Mouse (Mus musculus): ENCODE measurements around the gene March9. TPM values are rescaled to one million over a fixed set of nuclear protein-coding genes. Genes with fewer than 3 reads are reported as not detected.

March9 gene
- polyA plus RNA-seq (2016; fragmentation: Nextera tagmentation; extraction: Ambion mirVana): 1.1 and 1.2 TPM in 2 replicates

GRCm38 (mm10) chr10:127059968-127060916 is at the start of gene March9:
Gene March9, minus strand, starts transcription at chr10:127060184.
- under 1% methylated on average over 61 of the region's 72 CpGs for WGBS

GRCm38 (mm10) chr10:127108262-127108583 is 48.2 kb upstream of the March9 start:
- no peak for DNase-seq (ENCODE audit: extremely low spot score, low spot score)
- Histone ChIP-seq H3K27ac (no peak overlapping the region), H3K4me1 (no peaks in the 10 kb centered on the region), H3K4me3 (no peak overlapping the region), H3K9me3 (no peaks in the 10 kb centered on the region), H3K27me3 (ENCODE audit: poor library complexity, severe bottlenecking) (no peaks in the 10 kb centered on the region), H3K36me3 (replicated peaks) (peaks cover 38% of the 10 kb centered on the region)
- 88% methylated on average over 3 of the region's 3 CpGs for WGBS

More at GRCm38 (mm10) chr10:127059968-127060916, at the start of gene March9:
- peak within 1 kb of the TSS; percentile 97 for H3K4me3 ChIP-seq
- H3K36me3 ChIP-seq (replicated peaks): peaks cover 36% of the 10 kb centered on the region
- peak within 1 kb of the TSS; percentile 96 for H3K27ac ChIP-seq
- peaks cover 58% of the 10 kb centered on the region for H3K4me1 ChIP-seq
- no peaks in the 10 kb centered on the region for H3K9me3 ChIP-seq
- peak; percentile 72 for DNase-seq (ENCODE audit: extremely low spot score, low spot score)
- H3K27me3 ChIP-seq (ENCODE audit: poor library complexity, severe bottlenecking): peaks cover 42% of the 10 kb centered on the region

- H3K27me3 ChIP-seq (ENCODE audit: poor library complexity, severe bottlenecking): no peaks in the 10 kb centered on the region
- no peak for DNase-seq (ENCODE audit: extremely low spot score, low spot score)
- no peaks in the 10 kb centered on the region for H3K4me1 ChIP-seq
- 92% methylated on average over 16 of the region's 16 CpGs for WGBS
- no peaks in the 10 kb centered on the region for H3K9me3 ChIP-seq
- H3K27ac ChIP-seq: no peak overlapping the region
- no peak overlapping the region for H3K4me3 ChIP-seq
- peaks cover 33% of the 10 kb centered on the region for H3K36me3 ChIP-seq (replicated peaks)
Observed at GRCm38 (mm10) chr10:127107563-127108261, 47.7 kb upstream of the March9 start.

GRCm38 (mm10) chr10:127103631-127104030 is 43.6 kb upstream of the March9 start:
- Histone ChIP-seq H3K27ac (no peak overlapping the region), H3K4me3 (no peak overlapping the region), H3K4me1 (no peaks in the 10 kb centered on the region), H3K36me3 (replicated peaks) (peaks cover 42% of the 10 kb centered on the region), H3K27me3 (ENCODE audit: poor library complexity, severe bottlenecking) (no peaks in the 10 kb centered on the region), H3K9me3 (no peaks in the 10 kb centered on the region)
- no peak for DNase-seq (ENCODE audit: extremely low spot score, low spot score)
- 87% methylated on average over 7 of the region's 7 CpGs for WGBS

- Histone ChIP-seq H3K36me3 (replicated peaks) (peaks cover 55% of the 10 kb centered on the region), H3K4me1 (no peaks in the 10 kb centered on the region), H3K9me3 (no peaks in the 10 kb centered on the region), H3K4me3 (no peak overlapping the region), H3K27me3 (ENCODE audit: poor library complexity, severe bottlenecking) (no peaks in the 10 kb centered on the region), H3K27ac (no peak overlapping the region)
- no peak for DNase-seq (ENCODE audit: extremely low spot score, low spot score)
- WGBS: 91% methylated on average over 6 of the region's 6 CpGs
Observed at GRCm38 (mm10) chr10:127101151-127101550, 41.2 kb upstream of the March9 start.

GRCm38 (mm10) chr10:127100414-127100813 is 40.4 kb upstream of the March9 start:
- Histone ChIP-seq H3K27me3 (ENCODE audit: poor library complexity, severe bottlenecking) (no peaks in the 10 kb centered on the region), H3K27ac (no peak overlapping the region), H3K4me1 (no peaks in the 10 kb centered on the region), H3K4me3 (no peak overlapping the region), H3K9me3 (no peaks in the 10 kb centered on the region), H3K36me3 (replicated peaks) (peaks cover 58% of the 10 kb centered on the region)
- DNase-seq (ENCODE audit: extremely low spot score, low spot score): no peak
- WGBS: 90% methylated on average over 8 of the region's 8 CpGs

- no peaks in the 10 kb centered on the region for H3K9me3 ChIP-seq
- H3K4me1 ChIP-seq: no peaks in the 10 kb centered on the region
- peaks cover 59% of the 10 kb centered on the region for H3K36me3 ChIP-seq (replicated peaks)
- 93% methylated on average over 15 of the region's 15 CpGs for WGBS
- H3K4me3 ChIP-seq: no peak overlapping the region
- H3K27me3 ChIP-seq (ENCODE audit: poor library complexity, severe bottlenecking): no peaks in the 10 kb centered on the region
- no peak for DNase-seq (ENCODE audit: extremely low spot score, low spot score)
- no peak overlapping the region for H3K27ac ChIP-seq
Observed at GRCm38 (mm10) chr10:127099868-127100267, 39.9 kb upstream of the March9 start.

- peaks cover 58% of the 10 kb centered on the region for H3K36me3 ChIP-seq (replicated peaks)
- H3K4me1 ChIP-seq: no peaks in the 10 kb centered on the region
- no peak overlapping the region for H3K27ac ChIP-seq
- no peak overlapping the region for H3K4me3 ChIP-seq
- peaks cover 3% of the 10 kb centered on the region; the same call in 1 of the 2 replicates for H3K27me3 ChIP-seq (ENCODE audit: poor library complexity, severe bottlenecking)
- WGBS: 88% methylated on average over 10 of the region's 10 CpGs
- no peaks in the 10 kb centered on the region for H3K9me3 ChIP-seq
- DNase-seq (ENCODE audit: extremely low spot score, low spot score): no peak
Observed at GRCm38 (mm10) chr10:127099191-127099590, 39.2 kb upstream of the March9 start.

- no peaks in the 10 kb centered on the region for H3K4me1 ChIP-seq
- H3K27ac ChIP-seq: no peak overlapping the region
- H3K27me3 ChIP-seq (ENCODE audit: poor library complexity, severe bottlenecking): peaks cover 10% of the 10 kb centered on the region
- DNase-seq (ENCODE audit: extremely low spot score, low spot score): no peak
- peaks cover 58% of the 10 kb centered on the region for H3K36me3 ChIP-seq (replicated peaks)
- H3K9me3 ChIP-seq: no peaks in the 10 kb centered on the region
- WGBS: 77% methylated on average over 20 of the region's 20 CpGs
- no peak overlapping the region for H3K4me3 ChIP-seq
Observed at GRCm38 (mm10) chr10:127098514-127098913, 38.5 kb upstream of the March9 start.

GRCm38 (mm10) chr10:127094382-127094802 is 34.4 kb upstream of the March9 start:
- Histone ChIP-seq H3K4me1 (peaks cover 25% of the 10 kb centered on the region), H3K27me3 (ENCODE audit: poor library complexity, severe bottlenecking) (peaks cover 51% of the 10 kb centered on the region), H3K27ac (no peak overlapping the region), H3K9me3 (no peaks in the 10 kb centered on the region), H3K36me3 (replicated peaks) (peaks cover 51% of the 10 kb centered on the region), H3K4me3 (no peak overlapping the region)
- WGBS: 68% methylated on average over 7 of the region's 7 CpGs
- DNase-seq (ENCODE audit: extremely low spot score, low spot score): no peak

- Histone ChIP-seq H3K9me3 (no peaks in the 10 kb centered on the region), H3K4me1 (peaks cover 25% of the 10 kb centered on the region), H3K4me3 (no peak overlapping the region), H3K36me3 (replicated peaks) (peaks cover 34% of the 10 kb centered on the region), H3K27ac (no peak overlapping the region), H3K27me3 (ENCODE audit: poor library complexity, severe bottlenecking) (peaks cover 68% of the 10 kb centered on the region)
- 47% methylated on average over 4 of the region's 4 CpGs for WGBS
- no peak for DNase-seq (ENCODE audit: extremely low spot score, low spot score)
Observed at GRCm38 (mm10) chr10:127092742-127093141, 32.8 kb upstream of the March9 start.

GRCm38 (mm10) chr10:127091507-127092396 is 31.8 kb upstream of the March9 start:
- H3K4me1 ChIP-seq: peaks cover 25% of the 10 kb centered on the region
- peaks cover 24% of the 10 kb centered on the region for H3K36me3 ChIP-seq (replicated peaks)
- peak overlapping the region; percentile 43 for H3K4me3 ChIP-seq
- no peak for DNase-seq (ENCODE audit: extremely low spot score, low spot score)
- H3K27ac ChIP-seq: no peak overlapping the region
- 5% methylated on average over 51 of the region's 51 CpGs for WGBS
- H3K27me3 ChIP-seq (ENCODE audit: poor library complexity, severe bottlenecking): peaks cover 77% of the 10 kb centered on the region
- no peaks in the 10 kb centered on the region for H3K9me3 ChIP-seq
